Mouse (Mus musculus) brain, adult 10 weeks (tissue): ENCODE data around the gene Adcy2. TPM values are rescaled to one million over a fixed set of nuclear protein-coding genes. Genes with fewer than 3 reads are reported as not detected.

Experiments used
- polyA plus RNA-seq: library from polyadenylated mRNA; stranded (reverse); fragments of 350-450 nt; fragmentation: Illumina TruSeq; extraction: RNeasy Lipid Tissue Mini Kit (QIAGEN cat#74804); gene quantifications from one replicate; pipeline ENCODE4 v1.2.3, GENCODE M21; 2015; ENCODE audit warnings: low read depth, low replicate concordance

Gene Adcy2
- polyA plus RNA-seq, result 79.4 TPM

GRCm38 (mm10) chr13:68998918-68999801 lies at the start of gene Adcy2:
TSS of gene Adcy2 (minus strand) at chr13:68999541.

GRCm38 (mm10) chr13:68597199-68597598 lies 402.1 kb downstream of the Adcy2 start, which contains the start of gene 1700001L19Rik:
TSS of gene 1700001L19Rik (plus strand) at chr13:68597421.

GRCm38 (mm10) chr13:68581747-68582516 lies 417.4 kb downstream of the Adcy2 start, which contains the start of the genes Mtrr and Fastkd3:
TSS of gene Mtrr (minus strand) at chr13:68582149.
TSS of gene Fastkd3 (plus strand) at chr13:68582234.

